Mouse (Mus musculus) E14TG2a.4 (cell line): ENCODE measurements around the gene Nr5a2.

Experiments used
- CTCF ChIP-seq: conservative IDR thresholded peaks from 2 replicates; pipeline ENCODE4 v1.5.1; 2014; ENCODE audit warnings: low read length
- NANOG ChIP-seq: IDR thresholded peaks from 2 replicates; pipeline ENCODE4 v1.6.1; 2014; ENCODE audit warnings: borderline replicate concordance, low read length, mixed read lengths

GRCm38 (mm10) chr1:136823897-136824296 lies 136.4 kb downstream of the Nr5a2 start:
- TF ChIP-seq CTCF = no peak
- no peak for TF ChIP-seq NANOG
